Mouse (Mus musculus): ENCODE results near the gene Fhod1. TPM values are rescaled to one million over a fixed set of nuclear protein-coding genes. Genes with fewer than 3 reads are reported as not detected.

Fhod1 gene
- total and polyA plus RNA-seq, 3 experiments: 2.5 to 10.9 TPM; not detected in 1

DNA sequence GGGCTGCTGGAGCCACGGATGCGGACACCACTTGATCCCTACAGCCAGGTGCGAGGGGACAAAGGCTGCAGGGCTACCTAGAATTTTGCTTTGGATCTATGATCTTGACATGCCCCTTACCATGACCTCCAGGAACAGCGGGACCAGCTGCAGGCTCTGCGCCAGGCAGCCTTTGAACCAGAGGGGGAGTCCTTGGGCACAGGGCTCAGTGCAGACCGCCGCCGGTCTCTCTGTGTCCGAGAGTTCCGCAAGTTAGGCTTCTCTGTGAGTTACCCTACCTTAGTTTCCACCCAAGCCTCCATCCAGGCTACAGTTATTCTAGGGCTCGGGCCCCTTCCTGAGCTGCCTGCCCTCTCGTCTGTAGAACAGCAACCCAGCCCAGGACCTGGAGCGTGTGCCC lies 40.1 kb downstream of the Fhod1 start:
- Histone ChIP-seq H3K27ac (ENCODE audit: control insufficient read depth, low read depth, low read length) (no peak overlapping the region), H3K9ac (ENCODE audit: control insufficient read depth, low read depth, low read length, poor library complexity, severe bottlenecking) (no peak overlapping the region), H3K27me3 (ENCODE audit: control insufficient read depth in 1 of 2, insufficient read depth in 2 of 2, low read length in 2 of 2) (no peaks in the 10 kb centered on the region), H3K79me2 (ENCODE audit: control insufficient read depth, insufficient read depth, low read length, poor library complexity) (no peaks in the 10 kb centered on the region), H3K36me3 (ENCODE audit: control insufficient read depth in 1 of 2, insufficient read depth in 2 of 2, low read length in 2 of 2) (peaks cover 3 to 26% of the 10 kb centered on the region in 2 experiments), H3K4me3 (ENCODE audit: control insufficient read depth in 1 of 2, insufficient read depth in 1 of 2, low read depth in 2 of 2, low read length in 2 of 2) (no peak overlapping the region), H3K9me3 (replicated peaks; ENCODE audit: insufficient read depth, low read length) (no peaks in the 10 kb centered on the region), H3K4me1 (ENCODE audit: control insufficient read depth in 1 of 2, insufficient read depth in 2 of 2, low read length in 2 of 2) (peaks cover 11 to 31% of the 10 kb centered on the region in 2 experiments)
- DNase-seq (ENCODE audit: low read depth, low spot score): no peak
- no peak for TF ChIP-seq E2F4 (IDR thresholded peaks at IDR 0.05; ENCODE audit: borderline replicate concordance, low read depth, low read length)
- TF ChIP-seq TCF12 (IDR thresholded peaks at IDR 0.05; ENCODE audit: low read depth, low read length): no peak
- no peak for TF ChIP-seq ELF1 (IDR thresholded peaks at IDR 0.05; ENCODE audit: low read depth, low read length)
- TF ChIP-seq KAT2A (conservative IDR thresholded peaks at IDR 0.05; ENCODE audit: low read depth, low read length): no peak
- TF ChIP-seq ZC3H11A (IDR thresholded peaks at IDR 0.05; ENCODE audit: low read depth, low read length): no peak
- TF ChIP-seq HCFC1 (IDR thresholded peaks at IDR 0.05; ENCODE audit: low read depth, low read length): no peak
- no peak for TF ChIP-seq NELFE (IDR thresholded peaks at IDR 0.05; ENCODE audit: low read depth, low read length)

DNA sequence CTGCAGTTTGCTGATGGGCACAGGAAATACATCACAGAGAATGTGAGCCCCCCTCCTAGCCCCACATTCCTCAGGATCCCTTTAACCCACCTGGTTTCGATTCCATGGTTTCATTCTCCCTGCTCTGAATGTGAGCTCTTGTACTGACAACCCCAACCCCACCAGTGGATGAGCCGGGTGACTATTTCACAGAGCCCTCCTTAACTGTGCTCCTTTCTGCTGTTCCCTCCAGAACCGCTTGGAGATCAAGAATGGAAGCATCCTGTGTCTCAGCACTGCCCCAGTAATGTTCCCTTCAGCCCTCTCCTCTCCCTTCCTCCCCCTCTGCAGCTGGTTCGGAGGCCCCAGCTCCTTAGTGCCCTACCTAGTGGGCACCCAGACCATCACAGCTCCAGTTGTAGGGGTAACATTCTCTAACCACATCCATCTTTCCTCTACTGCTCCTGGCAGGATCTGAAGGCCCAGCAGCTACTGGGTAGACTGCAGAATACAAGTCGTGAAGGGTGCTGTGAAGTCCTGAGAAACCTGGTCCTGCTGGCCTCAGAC lies 41.5 kb downstream of the Fhod1 start:
- H3K9ac ChIP-seq (ENCODE audit: control insufficient read depth, low read depth, low read length, poor library complexity, severe bottlenecking): no peak overlapping the region
- peaks cover under 1% of the 10 kb centered on the region for H3K79me2 ChIP-seq (ENCODE audit: control insufficient read depth, insufficient read depth, low read length, poor library complexity)
- DNase-seq (ENCODE audit: low read depth, low spot score): no peak
- H3K9me3 ChIP-seq (replicated peaks; ENCODE audit: insufficient read depth, low read length): no peaks in the 10 kb centered on the region
- TF ChIP-seq NELFE (IDR thresholded peaks at IDR 0.05; ENCODE audit: low read depth, low read length): no peak
- TF ChIP-seq TCF12 (IDR thresholded peaks at IDR 0.05; ENCODE audit: low read depth, low read length): no peak
- TF ChIP-seq CTCF (IDR thresholded peaks at IDR 0.05 in 2 of 3, conservative IDR thresholded peaks at IDR 0.05 in 1 of 3; ENCODE audit: control insufficient read depth in 1 of 3, insufficient read depth in 1 of 3, low read depth in 2 of 3, low read length in 3 of 3, poor library complexity in 1 of 3, severe bottlenecking in 1 of 3): no peak
- TF ChIP-seq POLR2AphosphoS5 (IDR thresholded peaks at IDR 0.05; ENCODE audit: borderline replicate concordance, low read depth, low read length): no peak
- no peak for TF ChIP-seq MEF2A (IDR thresholded peaks at IDR 0.05; ENCODE audit: extremely low read depth, insufficient replicate concordance, low read depth, low read length, poor library complexity, severe bottlenecking)
- no peak for TF ChIP-seq POLR2A (IDR thresholded peaks at IDR 0.05; ENCODE audit: control insufficient read depth in 1 of 2, insufficient read depth in 1 of 2, low read depth in 1 of 2, low read length in 2 of 2, poor library complexity in 1 of 2)
- TF ChIP-seq USF2 (IDR thresholded peaks at IDR 0.05; ENCODE audit: borderline replicate concordance in 1 of 2, insufficient read depth in 1 of 2, low read depth in 1 of 2, low read length in 2 of 2): no peak
- no peak for TF ChIP-seq ZC3H11A (IDR thresholded peaks at IDR 0.05; ENCODE audit: low read depth, low read length)
- no peak for TF ChIP-seq ELF1 (IDR thresholded peaks at IDR 0.05; ENCODE audit: low read depth, low read length)
- TF ChIP-seq E2F4 (IDR thresholded peaks at IDR 0.05; ENCODE audit: borderline replicate concordance, low read depth, low read length): no peak
- no peak for TF ChIP-seq NRF1 (IDR thresholded peaks at IDR 0.05; ENCODE audit: insufficient read depth, low read depth, low read length, poor library complexity, severe bottlenecking)
- TF ChIP-seq KAT2A (conservative IDR thresholded peaks at IDR 0.05; ENCODE audit: low read depth, low read length): no peak
- TF ChIP-seq RAD21 (IDR thresholded peaks at IDR 0.05; ENCODE audit: low read depth, low read length): no peak
- H3K36me3 ChIP-seq (ENCODE audit: control insufficient read depth in 1 of 2, insufficient read depth in 2 of 2, low read length in 2 of 2): peaks cover 10 to 26% of the 10 kb centered on the region in 2 experiments
- H3K4me1 ChIP-seq (ENCODE audit: control insufficient read depth in 1 of 2, insufficient read depth in 2 of 2, low read length in 2 of 2): peaks cover 0 to 24% of the 10 kb centered on the region in 2 experiments; a peak in 3 of 4 replicates
- no peak overlapping the region for H3K4me3 ChIP-seq (ENCODE audit: control insufficient read depth in 1 of 2, insufficient read depth in 1 of 2, low read depth in 2 of 2, low read length in 2 of 2)
- no peak overlapping the region for H3K27ac ChIP-seq (ENCODE audit: control insufficient read depth, low read depth, low read length)
- no peaks in the 10 kb centered on the region for H3K27me3 ChIP-seq (ENCODE audit: control insufficient read depth in 1 of 2, insufficient read depth in 2 of 2, low read length in 2 of 2)
